Mouse (Mus musculus) leukemia stem cell, adult 10-12 weeks (primary cell): ENCODE measurements around the gene 1810010D01Rik. TPM values are rescaled to one million over a fixed set of nuclear protein-coding genes. Genes with fewer than 3 reads are reported as not detected.

Experiments
- polyA plus RNA-seq: library from polyadenylated mRNA; stranded (reverse); fragments of >175 nt; gene quantifications from 2 replicates; pipeline ENCODE4 v1.2.3, GENCODE M21; 2012; ENCODE audit warnings: low replicate concordance

The 1810010D01Rik gene
- 0.34 and 0.63 TPM in 2 replicates for polyA plus RNA-seq

DNA sequence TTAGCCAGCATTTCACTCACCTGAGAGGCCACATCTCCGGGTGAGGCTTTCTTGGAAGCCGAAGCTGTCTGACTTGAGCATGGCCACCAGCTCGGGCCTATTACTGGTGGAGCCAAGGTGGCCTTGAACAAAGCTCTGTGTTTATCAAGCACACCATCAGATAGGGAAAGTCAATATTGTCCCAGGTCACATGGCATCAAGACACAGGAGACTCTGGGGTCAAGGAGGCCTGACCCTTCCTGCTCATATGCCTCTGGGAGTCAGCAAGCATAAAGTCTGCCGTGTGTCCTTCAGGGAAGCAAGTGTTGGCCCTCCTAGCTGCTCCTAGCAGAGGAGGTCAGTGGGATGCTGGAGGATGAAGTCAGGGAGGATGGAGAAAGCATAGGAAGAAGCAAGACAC, at the start of gene 1810010D01Rik:
TSS of gene 1810010D01Rik (minus strand) at position 114 of the 400 bp plus-strand sequence.

Other genes starting within 250 kb of the 1810010D01Rik start
- 3.0 and 4.4 TPM in 2 replicates for gene Tpcn2, start 75.9 kb upstream of the 1810010D01Rik start, polyA plus RNA-seq
- gene Mrgprf, start 92.7 kb upstream of the 1810010D01Rik start, polyA plus RNA-seq, result 0.10 TPM in 1 of 2 replicates, not detected in the other
- not detected in 2 replicates for gene Mrgprd, start 106.7 kb upstream of the 1810010D01Rik start, polyA plus RNA-seq